Comparison of ENCODE assay signal across 9 mouse cellular contexts in genomic region chr7:113765667-113766497, GRCm38 (mm10). TPM values are rescaled to one million over a fixed set of nuclear protein-coding genes. Genes with fewer than 3 reads are reported as not detected.
DNase-seq lines count a peak whose midpoint lies in the region; ATAC-seq and TF ChIP-seq lines count a peak whose summit lies in the region.
"Had no signal": no experiment of that assay in that cellular context is flagged by ENCODE, and none has a peak within 500 bp of the region (broad histone marks: within the 10 kb centered on the region; RNA-seq: fewer than 3 reads in every experiment).

Spon1 (plus strand) TSS chr7:113765998.

- ATAC-seq in forebrain, embryonic 12.5 days (ENCODE audit: low FRiP score) = peak; percentile 94
- peak; percentile 58; the same call in 1 of the 2 replicates for ATAC-seq in heart, embryonic 13.5 days (ENCODE audit: extremely low read depth, insufficient number of reproducible peaks, low FRiP score, low TSS enrichment)
- ATAC-seq in liver, embryonic 16.5 days (ENCODE audit: low read depth) = no peak
- ATAC-seq in neural tube, embryonic 14.5 days (ENCODE audit: low read depth) = peak; percentile 92

- peak; percentile 19 to 23 for DNase-seq in B cell, adult 2 months
- DNase-seq in brain, embryonic 14.5 days (ENCODE audit: low read depth) = peak; percentile 92
- peak; percentile 65 to 68 for DNase-seq in layer of hippocampus, adult 2 months (ENCODE audit: low spot score in 2 of 2)
- DNase-seq in thymus, postnatal 4 days = peak; percentile 71

- H3K27me3 ChIP-seq in forebrain, embryonic 12.5 days = peaks cover 58% of the 10 kb centered on the region
- H3K27me3 ChIP-seq in heart, embryonic 13.5 days (replicated peaks) = no peaks in the 10 kb centered on the region
- H3K27me3 ChIP-seq in liver, embryonic 16.5 days (ENCODE audit: control insufficient read depth, insufficient read depth, low read depth, low read length) = peaks cover 37% of the 10 kb centered on the region
- H3K27me3 ChIP-seq in neural tube, embryonic 14.5 days (ENCODE audit: control insufficient read depth, insufficient read depth, low read length) = peaks cover 14% of the 10 kb centered on the region

- peaks cover 36% of the 10 kb centered on the region for H3K4me1 ChIP-seq in forebrain, embryonic 12.5 days
- peaks cover 51% of the 10 kb centered on the region for H3K4me1 ChIP-seq in heart, embryonic 13.5 days
- H3K4me1 ChIP-seq in liver, embryonic 16.5 days (ENCODE audit: control insufficient read depth, low read depth, low read length) = no peaks in the 10 kb centered on the region
- H3K4me1 ChIP-seq in neural tube, embryonic 14.5 days (ENCODE audit: control insufficient read depth, insufficient read depth, low read length) = peaks cover 17% of the 10 kb centered on the region

- peak within 1 kb of the TSS; percentile 55 for H3K9ac ChIP-seq in forebrain, embryonic 12.5 days
- peak within 1 kb of the TSS; percentile 91 for H3K9ac ChIP-seq in heart, embryonic 13.5 days
- H3K9ac ChIP-seq in liver, embryonic 16.5 days (ENCODE audit: low read depth, low read length) = no peak within 1 kb of the TSS
- peak within 1 kb of the TSS; percentile 67 for H3K9ac ChIP-seq in neural tube, embryonic 14.5 days (replicated peaks; ENCODE audit: low read depth, low read length)

- TF ChIP-seq CTCF in brain, embryonic 14.5 days (IDR thresholded peaks at IDR 0.05; ENCODE audit: borderline replicate concordance, extremely low read depth, insufficient read depth, insufficient read length) = no peak
- 0 out of 2 replicates have a peak, but pooled peaks have one; percentile 3 for TF ChIP-seq CTCF in layer of hippocampus, adult 2 months (conservative IDR thresholded peaks at IDR 0.05)

- 0 out of 2 replicates have a peak, but pooled peaks have one; percentile 25 for TF ChIP-seq POLR2A in brain, embryonic 14.5 days (IDR thresholded peaks at IDR 0.05; ENCODE audit: borderline replicate concordance, extremely low read depth, insufficient read depth, insufficient read length, poor library complexity, severe bottlenecking)

- peaks cover 4% of the 10 kb centered on the region for H3K9me3 ChIP-seq in forebrain, embryonic 12.5 days
- H3K9me3 ChIP-seq in heart, embryonic 13.5 days = no peaks in the 10 kb centered on the region
- no peaks in the 10 kb centered on the region for H3K9me3 ChIP-seq in liver, embryonic 16.5 days (replicated peaks; ENCODE audit: control insufficient read depth, low read length)
- H3K9me3 ChIP-seq in neural tube, embryonic 14.5 days (ENCODE audit: control insufficient read depth, low read length) = peaks cover 5% of the 10 kb centered on the region; the same call in 1 of the 2 replicates

- H3K4me2 ChIP-seq in forebrain, embryonic 12.5 days = peak within 1 kb of the TSS; percentile 99
- H3K4me2 ChIP-seq in heart, embryonic 13.5 days = peak within 1 kb of the TSS; percentile 97
- peak within 1 kb of the TSS; percentile 42 for H3K4me2 ChIP-seq in liver, embryonic 16.5 days (ENCODE audit: low read depth, low read length)
- H3K4me2 ChIP-seq in neural tube, embryonic 14.5 days (ENCODE audit: low read depth, low read length) = peak within 1 kb of the TSS; percentile 99

- no peaks in the 10 kb centered on the region for H3K36me3 ChIP-seq in forebrain, embryonic 12.5 days (replicated peaks)
- H3K36me3 ChIP-seq in heart, embryonic 13.5 days = no peaks in the 10 kb centered on the region
- H3K36me3 ChIP-seq in liver, embryonic 16.5 days (ENCODE audit: control insufficient read depth, insufficient read depth) = no peaks in the 10 kb centered on the region
- H3K36me3 ChIP-seq in neural tube, embryonic 14.5 days (ENCODE audit: control insufficient read depth, insufficient read depth, low read length) = no peaks in the 10 kb centered on the region
- H3K36me3 ChIP-seq: G1E had no signal

- peak within 1 kb of the TSS; percentile 54 for H3K4me3 ChIP-seq in forebrain, embryonic 12.5 days (replicated peaks)
- peak within 1 kb of the TSS; percentile 71 for H3K4me3 ChIP-seq in heart, embryonic 13.5 days
- peak within 1 kb of the TSS; percentile 77 for H3K4me3 ChIP-seq in layer of hippocampus, adult 2 months
- H3K4me3 ChIP-seq in liver, embryonic 16.5 days (ENCODE audit: low read depth, low read length) = peak within 1 kb of the TSS; percentile 21
- H3K4me3 ChIP-seq in neural tube, embryonic 14.5 days (ENCODE audit: low read depth, low read length) = peak within 1 kb of the TSS; percentile 58

- H3K27ac ChIP-seq in forebrain, embryonic 12.5 days = peak within 1 kb of the TSS; percentile 32; the same call in 1 of the 2 replicates
- H3K27ac ChIP-seq in heart, embryonic 13.5 days (replicated peaks) = peak within 1 kb of the TSS; percentile 81
- H3K27ac ChIP-seq in layer of hippocampus, adult 2 months = peak within 1 kb of the TSS; percentile 92
- no peak within 1 kb of the TSS for H3K27ac ChIP-seq in liver, embryonic 16.5 days (ENCODE audit: low read length)
- H3K27ac ChIP-seq in neural tube, embryonic 14.5 days (ENCODE audit: low read depth, low read length) = peak within 1 kb of the TSS; percentile 66

- WGBS in forebrain, embryonic 12.5 days = under 1% methylated on average over 54 of the region's 56 CpGs
- whole genome bisulfite sequencing in heart, embryonic 13.5 days = under 1% methylated on average over 56 of the region's 56 CpGs
- WGBS in liver, embryonic 16.5 days (ENCODE audit: insufficient replicate concordance) = 1% methylated on average over 56 of the region's 56 CpGs
- WGBS in neural tube, embryonic 14.5 days = under 1% methylated on average over 54 of the region's 56 CpGs

RNA-seq across cellular contexts. Expression of gene Spon1, which starts in this region (rescaled TPM):
- 17.4 and 43.4 TPM in 2 replicates for polyA plus RNA-seq in brain, embryonic 14.5 days (2012; rRNA removed)
- polyA plus RNA-seq in forebrain, embryonic 12.5 days (2016; fragmentation: Nextera tagmentation; extraction: Ambion mirVana) = 12.5 and 14.8 TPM in 2 replicates
- polyA plus RNA-seq in heart, embryonic 13.5 days (2015; fragmentation: Nextera tagmentation; extraction: Ambion mirVana) = 71.5 and 72.9 TPM in 2 replicates
- total RNA-seq in layer of hippocampus, adult 2 months (2021) = 10 to 100 TPM; 68.1 to 68.6 TPM
- polyA plus RNA-seq in liver, embryonic 16.5 days (2015; fragmentation: Nextera tagmentation; extraction: Ambion mirVana) = 0.68 and 0.96 TPM in 2 replicates
- 81.7 and 95.0 TPM in 2 replicates for polyA plus RNA-seq in neural tube, embryonic 14.5 days (2014; fragmentation: Nextera tagmentation; extraction: Ambion mirVana)
- polyA plus RNA-seq: G1E had no signal

Comparison
In these comparisons a context has a peak if more than half of its experiments do, and no peak if none do; other contexts are left out.
1. DNase-seq: peak in every context shown above with its lines; median percentile 92 in brain, embryonic 14.5 days; 71 in thymus, postnatal 4 days; 66 in layer of hippocampus, adult 2 months; 21 in B cell, adult 2 months.
2. H3K4me2 ChIP-seq: peak in every context shown above with its lines; median percentile 99 in forebrain, embryonic 12.5 days; 99 in neural tube, embryonic 14.5 days; 97 in heart, embryonic 13.5 days; 42 in liver, embryonic 16.5 days.
3. H3K4me3 ChIP-seq: peak in every context shown above with its lines; median percentile 77 in layer of hippocampus, adult 2 months; 71 in heart, embryonic 13.5 days; 58 in neural tube, embryonic 14.5 days; 54 in forebrain, embryonic 12.5 days; 21 in liver, embryonic 16.5 days.